Mouse (Mus musculus) macrophage (primary cell): ENCODE results near the gene Gm11027. TPM values are rescaled to one million over a fixed set of nuclear protein-coding genes. Genes with fewer than 3 reads are reported as not detected.

ENCODE experiments used
- H3K27ac ChIP-seq: fragments of 350-480 bp; formaldehyde crosslinking; 2 replicates; pipeline ENCODE4 v1.9.0; 2021
- H3K36me3 ChIP-seq: fragments of 350-480 bp; formaldehyde crosslinking; 2 replicates; pipeline ENCODE4 v1.9.0; 2021; ENCODE audit errors: inconsistent target
- H3K4me3 ChIP-seq: fragments of 350-480 bp; formaldehyde crosslinking; 2 replicates; pipeline ENCODE4 v1.9.0; 2021; ENCODE audit errors: inconsistent target
- H3K79me2 ChIP-seq: fragments of 350-480 bp; formaldehyde crosslinking; 2 replicates; pipeline ENCODE4 v1.9.0; 2021; ENCODE audit errors: inconsistent target
- WGBS: methylation state at CpG from one replicate; pipeline ENCODE4 v1.1.7; 2026; ENCODE audit warnings: inconsistent platforms; ENCODE audit not compliant: missing documents; 5-methylcytosine and 5-hydroxymethylcytosine counted together
- polyA plus RNA-seq: library from polyadenylated mRNA; stranded (reverse); fragments of 250-400 nt; gene quantifications from 3 replicates; pipeline ENCODE4 v1.2.4, GENCODE M21; 2018; ENCODE audit warnings: inconsistent platforms

Gene Gm11027
- polyA plus RNA-seq, 1 experiment from 2014 or later = not detected

DNA sequence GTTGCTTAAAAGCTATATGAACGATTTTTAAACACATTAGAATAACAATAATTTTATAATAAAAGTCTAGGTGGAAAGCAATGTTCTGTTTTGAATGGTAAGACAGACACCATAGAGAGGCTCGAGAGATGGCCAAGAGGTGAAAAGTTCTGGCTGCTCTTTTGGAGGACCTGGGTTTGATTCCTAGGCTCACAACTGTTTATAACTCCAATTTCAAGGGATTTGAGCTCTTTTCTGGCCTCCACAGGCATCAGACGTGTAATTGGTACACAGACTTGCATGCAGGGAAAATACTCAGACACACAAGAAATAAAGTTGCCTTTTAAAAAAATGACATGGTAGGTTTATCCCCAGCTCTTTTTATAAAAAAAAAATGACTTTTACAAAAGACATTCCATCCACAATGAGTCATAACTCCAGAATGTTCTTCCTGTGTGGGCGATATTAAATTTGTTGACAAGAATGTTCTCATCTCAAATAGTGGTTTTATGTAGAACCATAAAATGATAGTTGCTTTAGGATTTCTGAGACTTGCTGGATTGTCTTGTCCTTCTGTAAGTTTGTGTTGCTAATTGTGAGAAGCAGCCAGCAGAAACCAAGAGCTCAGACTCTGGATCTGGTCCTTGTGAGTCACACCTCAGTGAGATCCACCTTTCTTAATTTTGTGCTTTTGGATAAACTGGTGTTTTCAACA is 18.6 kb downstream of the Gm11027 start:
- Histone ChIP-seq H3K79me2 (peaks cover 97% of the 10 kb centered on the region), H3K36me3 (no peaks in the 10 kb centered on the region), H3K4me3 (no peak overlapping the region), H3K27ac (no peak overlapping the region)
- 68% methylated on average over 4 of the region's 4 CpGs for WGBS

DNA sequence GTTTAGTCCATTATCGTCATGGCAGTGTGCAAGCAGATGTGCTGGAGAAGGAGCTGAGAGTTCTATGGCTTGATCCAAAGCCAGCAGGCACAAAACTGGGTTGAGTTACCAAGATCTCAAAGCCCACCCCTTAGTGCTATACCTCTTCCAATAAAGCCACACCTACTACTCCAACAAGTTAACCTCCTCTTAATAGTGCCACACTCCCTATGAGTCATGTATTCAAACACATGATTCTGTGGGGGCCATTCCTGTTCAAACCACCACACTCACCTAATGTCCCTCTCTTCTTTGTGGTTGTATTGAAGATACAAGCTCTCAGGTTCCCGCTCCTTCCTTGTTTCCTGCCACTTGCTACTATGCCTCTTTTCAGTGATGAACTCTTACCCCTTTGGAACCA is 24.7 kb downstream of the Gm11027 start:
- no peaks in the 10 kb centered on the region for H3K36me3 ChIP-seq
- no peak overlapping the region for H3K27ac ChIP-seq
- H3K79me2 ChIP-seq = peaks cover 79% of the 10 kb centered on the region
- WGBS = 87% methylated on average over 2 of the region's 2 CpGs
- no peak overlapping the region for H3K4me3 ChIP-seq

DNA sequence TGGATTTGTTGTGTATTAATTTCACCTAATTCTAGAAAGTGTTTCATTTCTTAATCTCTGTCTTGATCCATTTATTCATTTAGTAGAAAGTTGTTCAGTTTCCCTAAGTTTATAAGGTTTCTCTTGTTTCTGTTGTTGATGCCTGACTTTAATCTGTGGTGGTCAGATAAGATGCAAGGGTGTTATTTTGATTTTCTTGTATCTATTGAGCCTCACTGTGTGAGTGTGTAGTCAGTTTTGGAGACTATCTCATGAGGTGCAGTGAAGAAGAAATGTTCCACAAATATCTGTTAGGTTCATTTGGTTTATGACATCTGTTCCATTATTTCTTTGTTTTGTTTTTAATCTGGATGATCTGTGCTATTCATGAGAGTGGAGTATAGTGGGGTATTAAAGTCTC is 27.0 kb downstream of the Gm11027 start:
- Histone ChIP-seq H3K36me3 (no peaks in the 10 kb centered on the region), H3K79me2 (peaks cover 75% of the 10 kb centered on the region), H3K27ac (no peak overlapping the region), H3K4me3 (no peak overlapping the region)

DNA sequence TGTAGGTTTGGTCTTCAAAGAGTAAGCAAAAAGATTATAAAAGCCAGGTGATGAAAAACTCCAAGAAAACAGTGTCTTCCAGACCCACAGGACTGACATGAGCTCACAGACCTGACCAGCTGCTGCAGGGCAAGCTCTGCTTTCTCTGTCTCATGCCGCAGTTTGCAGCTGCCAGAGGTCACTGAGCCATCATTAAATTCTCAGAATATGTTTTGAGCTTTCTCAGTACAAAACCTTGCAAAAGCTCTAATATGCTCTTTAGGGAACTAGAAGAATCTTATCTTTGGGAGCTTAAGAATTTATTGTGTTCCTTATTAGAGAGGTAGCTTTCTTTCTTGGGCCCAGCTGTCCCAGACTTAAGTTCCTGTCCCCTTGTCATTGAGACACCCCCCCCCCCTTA is 30.9 kb downstream of the Gm11027 start:
- WGBS = 87% methylated on average over 1 of the region's 1 CpGs
- Histone ChIP-seq H3K4me3 (no peak overlapping the region), H3K79me2 (peaks cover 78% of the 10 kb centered on the region), H3K27ac (no peak overlapping the region), H3K36me3 (no peaks in the 10 kb centered on the region)

DNA sequence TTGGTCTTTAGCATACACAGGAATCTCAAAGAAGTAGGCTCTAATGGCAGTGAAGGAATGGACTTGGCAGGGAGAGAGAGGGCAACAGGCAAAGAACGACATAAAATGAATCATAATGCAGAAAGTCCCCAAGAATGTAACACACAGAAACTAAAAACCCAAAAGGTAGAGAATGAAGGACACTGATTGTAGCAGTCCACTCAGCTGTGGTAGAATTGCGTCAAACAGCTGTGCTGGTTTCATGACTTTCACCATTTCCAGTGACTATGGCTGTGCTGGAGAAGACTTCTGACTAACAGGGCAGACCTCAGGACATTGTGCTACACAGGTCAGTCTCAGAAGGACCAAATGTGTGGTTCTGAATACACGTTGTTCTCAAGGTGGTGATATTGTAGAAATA is 32.7 kb downstream of the Gm11027 start:
- WGBS = 98% methylated on average over 3 of the region's 3 CpGs
- Histone ChIP-seq H3K4me3 (no peak overlapping the region), H3K27ac (no peak overlapping the region), H3K79me2 (peaks cover 73% of the 10 kb centered on the region), H3K36me3 (no peaks in the 10 kb centered on the region)

DNA sequence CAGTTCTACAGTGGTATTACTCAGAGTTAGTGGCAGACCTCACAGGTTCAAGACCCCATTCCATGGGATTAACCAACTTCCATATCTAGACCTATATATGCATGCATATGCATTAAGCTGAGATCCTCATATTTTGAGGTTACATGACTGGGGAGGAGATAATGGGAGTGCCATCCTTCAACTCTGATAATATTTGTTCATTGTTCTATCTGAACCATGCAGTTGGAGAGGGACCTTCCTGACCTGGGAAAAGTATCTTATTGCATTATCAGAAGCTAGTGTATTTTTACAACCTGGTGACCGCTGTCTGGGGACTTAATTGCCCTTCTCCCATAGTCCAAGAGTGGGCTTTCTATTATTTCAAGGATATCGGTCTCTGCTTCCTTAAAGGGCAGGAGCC is 33.4 kb downstream of the Gm11027 start:
- no peaks in the 10 kb centered on the region for H3K36me3 ChIP-seq
- no peak overlapping the region for H3K27ac ChIP-seq
- 94% methylated on average over 2 of the region's 2 CpGs for WGBS
- H3K79me2 ChIP-seq = peaks cover 76% of the 10 kb centered on the region
- no peak overlapping the region for H3K4me3 ChIP-seq

DNA sequence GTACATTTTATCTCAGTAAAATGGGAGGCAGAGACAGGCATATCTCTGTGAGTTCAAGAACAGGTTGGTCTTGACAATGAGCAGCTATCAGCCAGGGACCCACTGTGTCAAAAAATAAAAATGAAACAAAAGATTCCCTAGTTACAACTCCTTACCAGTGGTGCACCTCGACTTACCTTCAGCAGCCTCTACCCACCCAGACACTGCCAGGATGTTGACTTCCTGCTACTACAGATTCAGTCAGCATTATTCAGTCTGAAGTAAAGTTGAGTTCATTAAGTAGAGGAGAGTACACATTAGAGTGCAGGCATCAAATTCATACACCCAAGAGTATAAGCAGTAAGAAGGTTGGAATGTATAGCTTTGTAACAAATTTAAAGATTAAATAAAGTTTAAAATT is 38.6 kb downstream of the Gm11027 start:
- 50% methylated on average over 1 of the region's 1 CpGs for WGBS
- H3K79me2 ChIP-seq = peaks cover 72% of the 10 kb centered on the region
- H3K27ac ChIP-seq = no peak overlapping the region
- no peak overlapping the region for H3K4me3 ChIP-seq
- no peaks in the 10 kb centered on the region for H3K36me3 ChIP-seq

DNA sequence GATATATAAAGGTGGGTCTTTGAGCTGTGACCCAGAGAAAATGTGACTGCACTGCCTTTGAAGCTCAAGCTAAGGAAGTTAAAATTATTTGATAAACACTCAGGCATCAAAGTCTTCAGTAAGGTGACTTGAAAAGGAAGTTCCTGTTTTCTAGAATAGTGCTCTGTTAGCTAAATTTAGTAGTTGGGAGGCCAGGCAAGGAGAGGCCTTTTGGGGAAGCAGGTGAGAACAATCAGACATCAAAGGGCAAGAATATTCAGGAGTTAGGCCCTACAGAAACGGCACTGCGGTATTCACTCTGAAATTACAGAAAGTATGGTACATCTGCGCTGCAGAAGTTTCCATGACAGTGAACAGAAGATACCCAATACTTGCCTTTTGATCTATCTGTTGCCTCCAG is 40.3 kb downstream of the Gm11027 start:
- no peaks in the 10 kb centered on the region for H3K36me3 ChIP-seq
- peaks cover 55% of the 10 kb centered on the region for H3K79me2 ChIP-seq
- WGBS = 54% methylated on average over 3 of the region's 3 CpGs
- H3K4me3 ChIP-seq = no peak overlapping the region
- H3K27ac ChIP-seq = no peak overlapping the region

DNA sequence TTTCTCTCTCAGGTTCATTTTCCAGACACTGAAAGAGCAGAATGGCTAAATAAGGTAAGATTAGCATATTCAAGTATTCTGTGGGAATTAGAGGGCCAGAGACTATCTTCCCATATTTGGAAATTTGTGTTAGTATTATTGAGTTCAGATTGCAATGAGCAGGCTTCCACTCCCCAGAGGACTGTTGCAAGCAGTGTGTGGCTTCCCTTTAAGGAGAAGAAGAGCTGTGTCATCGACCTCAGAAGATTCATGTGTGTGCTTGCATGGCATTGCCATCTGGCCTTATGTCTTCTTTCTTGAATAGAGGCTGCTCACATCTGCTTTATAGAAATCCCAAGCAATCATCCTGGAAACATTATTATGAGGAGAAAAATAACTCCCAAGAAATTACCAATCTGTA is 42.6 kb downstream of the Gm11027 start:
- H3K4me3 ChIP-seq = no peak overlapping the region
- H3K79me2 ChIP-seq = peaks cover 35% of the 10 kb centered on the region; the same call in 1 of the 2 replicates
- no peak overlapping the region for H3K27ac ChIP-seq
- WGBS = 0% methylated on average over 1 of the region's 1 CpGs
- no peaks in the 10 kb centered on the region for H3K36me3 ChIP-seq

Other genes starting within 250 kb of the Gm11027 start
- gene Zfp386, start 227.7 kb upstream of the Gm11027 start, polyA plus RNA-seq = 16.7 to 37.7 TPM (median 19.2 TPM) in 3 replicates
- 0.23 to 0.37 TPM (median 0.35 TPM) in 3 replicates for gene Vipr2, start 197.7 kb upstream of the Gm11027 start, polyA plus RNA-seq
- gene Wdr60, start 12.4 kb upstream of the Gm11027 start, polyA plus RNA-seq = 3.9 to 8.8 TPM (median 4.2 TPM) in 3 replicates
- gene Esyt2, start 5.8 kb downstream of the Gm11027 start, polyA plus RNA-seq = 15.8 to 18.5 TPM (median 17.3 TPM) in 3 replicates
- gene Ncapg2, start 130.0 kb downstream of the Gm11027 start, polyA plus RNA-seq = 30.2 to 112 TPM (median 42.3 TPM) in 3 replicates
- gene Ptprn2, start 210.3 kb downstream of the Gm11027 start, polyA plus RNA-seq = 0.06 TPM in 1 of 3 replicates, not detected in the others